Mouse (Mus musculus) thymus, adult 2 months (tissue): ENCODE results near the gene Ip6k1. TPM values are rescaled to one million over a fixed set of nuclear protein-coding genes. Genes with fewer than 3 reads are reported as not detected.

Experiments
- DNase-seq: peaks from one replicate; pipeline ENCODE4 v3.0.0; 2021
- H3K27ac ChIP-seq: fragments of 200-500 bp; 2 replicates; pipeline ENCODE4 v1.5.1; 2012; ENCODE audit warnings: low read length, control low read depth; ENCODE audit not compliant: control insufficient read depth, insufficient read depth
- H3K27me3 ChIP-seq: fragments of 200-500 bp; 2 replicates; pipeline ENCODE4 v1.6.1; 2012; ENCODE audit warnings: mild to moderate bottlenecking, low read length, moderate library complexity, mixed read lengths; ENCODE audit not compliant: control insufficient read depth, insufficient read depth
- H3K36me3 ChIP-seq: fragments of 200-500 bp; 2 replicates; pipeline ENCODE4 v1.6.1; 2012; ENCODE audit warnings: mild to moderate bottlenecking, low read length, moderate library complexity; ENCODE audit not compliant: control insufficient read depth, insufficient read depth
- H3K4me1 ChIP-seq: fragments of 200-500 bp; replicated peaks from 2 replicates; pipeline ENCODE4 v1.6.1; 2012; ENCODE audit warnings: low read length; ENCODE audit not compliant: control insufficient read depth, insufficient read depth
- H3K4me3 ChIP-seq: fragments of 200-500 bp; 2 replicates; pipeline ENCODE4 v1.5.1; 2012; ENCODE audit warnings: mild to moderate bottlenecking, low read length, control low read depth, moderate library complexity; ENCODE audit not compliant: control insufficient read depth, insufficient read depth
- CTCF ChIP-seq: fragments of 200-500 bp; IDR thresholded peaks from 2 replicates; pipeline ENCODE4 v1.5.1; 2012; ENCODE audit warnings: mild to moderate bottlenecking, control low read depth, low read length, moderate library complexity, borderline replicate concordance; ENCODE audit not compliant: control insufficient read depth, poor library complexity, insufficient read depth; ENCODE audit errors: extremely low read depth
- POLR2A ChIP-seq: fragments of 200-500 bp; IDR thresholded peaks from 2 replicates; pipeline ENCODE4 v1.6.1; 2012; ENCODE audit warnings: mild to moderate bottlenecking, low read length, control low read depth, moderate library complexity; ENCODE audit not compliant: control insufficient read depth, poor library complexity, insufficient read depth; ENCODE audit errors: extremely low read depth
- WGBS: fragments of 180-500 bp; shearing (Covaris S2); methylation state at CpG from one replicate; pipeline ENCODE4 v1.1.7; 2018; 5-methylcytosine and 5-hydroxymethylcytosine counted together
- polyA plus RNA-seq: library from polyadenylated mRNA; depleted of rRNA; stranded (reverse); fragments of >200 nt; gene quantifications from 2 replicates; pipeline ENCODE4 v1.2.3, GENCODE M21; 2012

The Ip6k1 gene
- polyA plus RNA-seq, 1 experiment: 197 TPM

GRCm38 (mm10) chr9:108052411-108052810 lies 50.1 kb downstream of the Ip6k1 start:
- H3K4me1 ChIP-seq: peaks cover 18% of the 10 kb centered on the region
- no peak overlapping the region for H3K27ac ChIP-seq
- no peak for DNase-seq
- TF ChIP-seq CTCF (no peak), POLR2A (no peak)
- WGBS: 77% methylated on average over 7 of the region's 7 CpGs
- H3K36me3 ChIP-seq: peaks cover 11% of the 10 kb centered on the region
- H3K27me3 ChIP-seq: no peaks in the 10 kb centered on the region
- no peak overlapping the region for H3K4me3 ChIP-seq

- H3K36me3 ChIP-seq: peaks cover 11% of the 10 kb centered on the region
- H3K4me3 ChIP-seq: no peak within 1 kb of the TSS
These were observed 50.8 kb downstream of the Ip6k1 start, which contains the start of gene Amigo3 for GRCm38 (mm10) chr9:108052885-108053664. Gene Amigo3 (plus strand): TSS chr9:108053159.

GRCm38 (mm10) chr9:108053665-108054225 lies 51.4 kb downstream of the Ip6k1 start:
- Histone ChIP-seq H3K4me3 (no peak overlapping the region), H3K27ac (no peak overlapping the region), H3K36me3 (peaks cover 11% of the 10 kb centered on the region), H3K4me1 (peaks cover 10% of the 10 kb centered on the region), H3K27me3 (no peaks in the 10 kb centered on the region)
- no peak for DNase-seq
- TF ChIP-seq POLR2A (no peak), CTCF (no peak)
- WGBS: 95% methylated on average over 15 of the region's 15 CpGs

More at GRCm38 (mm10) chr9:108052885-108053664, 50.8 kb downstream of the Ip6k1 start, which contains the start of gene Amigo3:
- Histone ChIP-seq H3K27me3 (no peaks in the 10 kb centered on the region), H3K27ac (no peak within 1 kb of the TSS), H3K4me1 (peaks cover 15% of the 10 kb centered on the region)
- TF ChIP-seq POLR2A (no peak), CTCF (peak; percentile 90)
- 60% methylated on average over 20 of the region's 20 CpGs for WGBS
- peak; percentile 96 for DNase-seq

- Histone ChIP-seq H3K27me3 (no peaks in the 10 kb centered on the region), H3K4me3 (no peak overlapping the region), H3K4me1 (peaks cover 9% of the 10 kb centered on the region), H3K27ac (no peak overlapping the region), H3K36me3 (peaks cover 11% of the 10 kb centered on the region)
- no peak for DNase-seq
- TF ChIP-seq CTCF (no peak), POLR2A (no peak)
- 95% methylated on average over 22 of the region's 22 CpGs for WGBS
These were observed 52.2 kb downstream of the Ip6k1 start for GRCm38 (mm10) chr9:108054331-108055040.

- no peak overlapping the region for H3K4me3 ChIP-seq
- H3K4me1 ChIP-seq: peaks cover 4% of the 10 kb centered on the region
- TF ChIP-seq CTCF: no peak
- no peak for TF ChIP-seq POLR2A
- H3K27me3 ChIP-seq: no peaks in the 10 kb centered on the region
- H3K36me3 ChIP-seq: peaks cover 11% of the 10 kb centered on the region
- DNase-seq: no peak
- WGBS: 54% methylated on average over 1 of the region's 1 CpGs
- no peak overlapping the region for H3K27ac ChIP-seq
These were observed 52.8 kb downstream of the Ip6k1 start for GRCm38 (mm10) chr9:108055061-108055460.

- H3K27me3 ChIP-seq: no peaks in the 10 kb centered on the region
- DNase-seq: no peak
These were observed 53.4 kb downstream of the Ip6k1 start for GRCm38 (mm10) chr9:108055661-108056237.

More at GRCm38 (mm10) chr9:108055661-108056237, 53.4 kb downstream of the Ip6k1 start:
- peaks cover 4% of the 10 kb centered on the region for H3K4me1 ChIP-seq
- peaks cover 11% of the 10 kb centered on the region for H3K36me3 ChIP-seq
- no peak overlapping the region for H3K27ac ChIP-seq
- 97% methylated on average over 6 of the region's 6 CpGs for WGBS
- H3K4me3 ChIP-seq: no peak overlapping the region
- TF ChIP-seq CTCF (no peak), POLR2A (no peak)
